Mouse (Mus musculus) heart, adult 18-20 months (tissue): ENCODE results near the gene Akr1c21. TPM values are rescaled to one million over a fixed set of nuclear protein-coding genes. Genes with fewer than 3 reads are reported as not detected.
"Not testable (repeated sequence)": the region's sequence is repeated elsewhere in the genome, so short reads cannot be mapped to it uniquely, and the experiment has no call there.

Experiments
- DNase-seq, 2 experiments: peaks; one replicate each; pipeline ENCODE4 v3.0.0; 2021 to 2022; ENCODE audit warnings: mixed read lengths in 1 of 2
- long read RNA-seq, 2 experiments: library from polyadenylated mRNA; stranded (forward); transcript quantifications; one replicate each; pipeline ENCODE4 v2.0.0; 2021
- total RNA-seq, 2 experiments: library from RNA; stranded (reverse); gene quantifications; 2 replicates each; pipeline ENCODE4 v1.2.3; 2021

The Akr1c21 gene
- not detected for total RNA-seq
- long read RNA-seq, experiment 1, result 0 reads
- long read RNA-seq, experiment 2, result 0 reads

DNA sequence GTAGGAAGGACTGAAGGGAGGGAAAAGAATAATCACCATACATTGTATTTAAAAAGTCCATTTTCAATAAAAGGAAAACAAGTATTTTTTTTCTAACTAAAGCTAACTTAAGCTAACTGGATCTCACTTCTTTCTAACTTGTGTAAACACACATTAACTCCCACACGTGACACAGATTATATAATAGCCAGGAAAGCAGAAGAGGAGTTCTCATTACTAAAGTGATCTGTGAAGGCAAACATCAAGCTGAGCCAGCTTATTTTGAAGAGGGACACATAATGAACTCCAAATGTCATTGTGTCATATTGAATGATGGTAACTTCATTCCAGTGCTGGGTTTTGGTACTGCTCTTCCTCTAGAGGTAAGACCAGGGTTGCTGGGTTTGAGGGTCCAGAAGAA lies at the start of gene Akr1c21:
Gene Akr1c21 (plus strand): TSS at position 205 of the 400 bp plus-strand sequence.
- DNase-seq, result no peak

DNA sequence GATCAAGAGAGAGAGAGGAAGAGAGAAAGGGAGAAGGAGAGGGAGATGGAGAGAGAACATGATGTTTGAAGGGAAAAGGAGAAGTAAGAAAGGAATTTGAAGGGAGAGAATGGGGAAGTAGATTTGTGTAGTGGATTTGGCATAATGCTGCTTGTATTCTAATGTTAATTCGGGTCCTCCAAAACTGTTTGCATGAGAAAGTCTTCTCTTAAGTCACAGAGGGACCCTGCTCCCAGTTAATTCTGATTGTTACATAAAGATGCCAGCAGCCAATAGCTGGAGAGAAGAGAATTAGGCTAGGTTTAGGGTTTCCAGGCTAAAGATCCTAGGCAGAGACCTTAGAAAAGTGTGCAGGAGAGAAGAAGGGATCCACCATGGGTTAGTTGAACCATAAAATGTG lies 14.7 kb upstream of the Akr1c21 start:
- DNase-seq, result no peak

- DNase-seq, result no peak
These were observed 13.4 kb upstream of the Akr1c21 start for GRCm38 (mm10) chr13:4560500-4560899.

- no peak for DNase-seq
These were observed 7.9 kb upstream of the Akr1c21 start for GRCm38 (mm10) chr13:4565996-4566395.

- DNase-seq, result no peak
These were observed 3.0 kb downstream of the Akr1c21 start for GRCm38 (mm10) chr13:4576921-4577320.

DNA sequence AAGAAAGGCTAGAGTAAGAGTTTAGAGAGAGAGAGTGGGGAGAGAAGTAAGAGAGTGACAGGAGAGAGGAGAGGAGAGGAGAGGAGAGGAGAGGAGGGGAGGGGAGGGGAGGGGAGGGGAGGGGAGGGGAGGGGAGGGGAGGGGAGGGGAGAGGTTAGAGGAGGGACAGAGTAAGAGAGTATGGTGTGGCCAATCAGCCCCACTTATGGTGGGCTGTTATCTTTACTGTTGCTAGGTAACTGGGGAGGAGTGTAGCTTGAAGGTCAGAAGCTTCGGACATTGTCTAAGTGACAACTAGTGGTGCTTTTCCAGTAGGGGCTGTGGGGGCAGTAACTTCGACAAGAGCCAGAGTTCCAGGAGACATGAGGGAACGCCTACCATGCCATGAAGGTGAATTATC lies 29.6 kb downstream of the Akr1c21 start:
- not testable (repeated sequence) for DNase-seq

GRCm38 (mm10) chr13:4606821-4607220 lies 32.9 kb downstream of the Akr1c21 start:
- DNase-seq, result no peak

DNA sequence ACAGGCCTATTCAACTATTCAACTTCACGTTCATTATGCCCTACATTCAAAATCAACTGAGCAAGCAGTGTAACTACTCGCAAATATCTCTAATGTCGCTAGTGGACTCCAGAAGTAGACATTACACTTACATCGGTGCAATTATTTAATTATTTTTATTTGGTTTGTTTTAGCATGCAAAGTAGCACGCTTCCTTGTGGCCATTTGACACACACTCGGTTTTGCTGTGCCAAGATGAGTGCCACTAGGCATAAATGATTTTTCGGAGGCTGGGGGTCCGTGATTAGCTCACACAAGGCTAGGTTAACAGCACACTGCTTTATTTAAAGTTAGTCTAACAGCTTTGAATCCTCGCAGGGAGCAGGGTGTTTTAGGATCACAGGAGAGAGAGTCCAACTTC lies 34.7 kb downstream of the Akr1c21 start:
- no peak for DNase-seq

- peak; percentile 94 to 96 for DNase-seq
These were observed 35.1 kb downstream of the Akr1c21 start, which contains the start of gene Akr1e1 for GRCm38 (mm10) chr13:4608961-4609409. Gene Akr1e1, minus strand, starts transcription at chr13:4609174.

GRCm38 (mm10) chr13:4610902-4611301 lies 37.0 kb downstream of the Akr1c21 start:
- peak in 1 of 2 experiments; percentile 17 for DNase-seq

Other genes with a start within 250 kb of the Akr1c21 start
- gene Akr1c6, start 139.8 kb upstream of the Akr1c21 start, total RNA-seq, result not detected
- gene Akr1c20, start 50.7 kb upstream of the Akr1c21 start, total RNA-seq, result not detected
- gene Akr1e1, start 35.1 kb downstream of the Akr1c21 start, total RNA-seq, result 10 to 100 TPM; 17.1 to 21.2 TPM